Mouse (Mus musculus) T-helper 17 cell (primary cell): ENCODE data around the gene Phf10.
"Not testable (repeated sequence)": the region's sequence is repeated elsewhere in the genome, so short reads cannot be mapped to it uniquely, and the experiment has no call there.

Experiments used
- in situ Hi-C, 2 experiments: fragments of 300-600 bp; cut with MboI, MseI; formaldehyde crosslinking; loops; 1 replicate in 1 of 2; 2 replicates in 1 of 2; pipeline ENCODE4 v1.15.1; 2025; ENCODE audit warnings: high pct_unique_total_duplicates in 2 of 2

Gene Phf10

GRCm38 (mm10) chr17:14960951-14961556 is at the start of gene Phf10:
Gene Phf10 (minus strand): TSS chr17:14961273.
- in situ Hi-C loops: loop anchor here in 1 of 2 experiments (25.0 kb wide), 1 partner anchor 751 kb away; the partner anchor contains the start of gene Chd1

- in situ Hi-C loops: not testable (repeated sequence)
Observed at GRCm38 (mm10) chr17:15009706-15010413, 48.8 kb upstream of the Phf10 start, which contains the start of gene Gm3435. Gene Gm3435 (plus strand): TSS chr17:15010176.

GRCm38 (mm10) chr17:15009088-15009487 is 48.0 kb upstream of the Phf10 start:
- in situ Hi-C loops: not testable (repeated sequence)

- in situ Hi-C loops: not testable (repeated sequence)
Observed at GRCm38 (mm10) chr17:15000047-15000446, 39.0 kb upstream of the Phf10 start.

- in situ Hi-C loops: loop anchor here (5.0 to 25.0 kb wide), 3 partner anchors 37 to 718 kb away; partner anchors contain the start of genes 1600012H06Rik (in 1 of the 2), Chd1 (in 1 of the 2) and Wdr27 (in 1 of the 2)
Observed at GRCm38 (mm10) chr17:14994140-14994539, 33.1 kb upstream of the Phf10 start.

GRCm38 (mm10) chr17:14993139-14993832 is 32.2 kb upstream of the Phf10 start:
- in situ Hi-C loops: loop anchor here (5.0 to 25.0 kb wide), 3 partner anchors 36 to 719 kb away; partner anchors contain the start of genes 1600012H06Rik (in 1 of the 2), Chd1 (in 1 of the 2) and Wdr27 (in 1 of the 2)

- in situ Hi-C loops: loop anchor here (5.0 to 25.0 kb wide), 3 partner anchors 35 to 720 kb away; partner anchors contain the start of genes 1600012H06Rik (in 1 of the 2), Chd1 (in 1 of the 2) and Wdr27 (in 1 of the 2)
Observed at GRCm38 (mm10) chr17:14992522-14993138, 31.6 kb upstream of the Phf10 start.

GRCm38 (mm10) chr17:14990116-14990702 is 29.1 kb upstream of the Phf10 start:
- in situ Hi-C loops: loop anchor here (5.0 to 25.0 kb wide), 3 partner anchors 33 to 722 kb away; partner anchors contain the start of genes 1600012H06Rik (in 1 of the 2), Chd1 (in 1 of the 2) and Wdr27 (in 1 of the 2)

- in situ Hi-C loops: loop anchor here in 1 of 2 experiments (25.0 kb wide), 1 partner anchor 734 kb away; the partner anchor contains the start of gene Chd1
Observed at GRCm38 (mm10) chr17:14978362-14979038, 17.4 kb upstream of the Phf10 start, which contains the start of the genes 9030025P20Rik and Gm3417. Gene 9030025P20Rik (plus strand): TSS chr17:14978468. Gene Gm3417 (minus strand): TSS chr17:14978790.

- in situ Hi-C loops: loop anchor here in 1 of 2 experiments (25.0 kb wide), 1 partner anchor 734 kb away; the partner anchor contains the start of gene Chd1
Observed at GRCm38 (mm10) chr17:14977718-14978361, 16.8 kb upstream of the Phf10 start.

GRCm38 (mm10) chr17:14968373-14968913 is 7.4 kb upstream of the Phf10 start:
- in situ Hi-C loops: loop anchor here (5.0 to 25.0 kb wide), 2 partner anchors 64 to 744 kb away; partner anchors contain the start of gene Chd1 (in 1 of the 2)

- in situ Hi-C loops: loop anchor here in 1 of 2 experiments (25.0 kb wide), 1 partner anchor 751 kb away; the partner anchor contains the start of gene Chd1
Observed at GRCm38 (mm10) chr17:14961557-14962154, 583 bp upstream of the Phf10 start.

- in situ Hi-C loops: loop anchor here in 1 of 2 experiments (25.0 kb wide), 1 partner anchor 752 kb away; the partner anchor contains the start of gene Chd1
Observed at GRCm38 (mm10) chr17:14960520-14960919, 553 bp downstream of the Phf10 start.

- in situ Hi-C loops: loop anchor here in 1 of 2 experiments (5.0 to 25.0 kb wide), 3 partner anchors 32 to 1995 kb away; partner anchors contain the start of genes Acat2 and Chd1
Observed at GRCm38 (mm10) chr17:14959979-14960378, 1.1 kb downstream of the Phf10 start.

- in situ Hi-C loops: loop anchor here in 1 of 2 experiments (5.0 to 25.0 kb wide), 3 partner anchors 33 to 1994 kb away; partner anchors contain the start of genes Acat2 and Chd1
Observed at GRCm38 (mm10) chr17:14958686-14959327, 2.3 kb downstream of the Phf10 start.

GRCm38 (mm10) chr17:14953452-14953851 is 7.6 kb downstream of the Phf10 start:
- in situ Hi-C loops: loop anchor here in 1 of 2 experiments (5.0 to 25.0 kb wide), 3 partner anchors 74 to 1989 kb away; partner anchors contain the start of genes Acat2 and Chd1

- in situ Hi-C loops: loop anchor here (10.0 to 25.0 kb wide), 2 partner anchors 46 to 1262 kb away; no protein-coding TSS in a partner anchor
Observed at GRCm38 (mm10) chr17:14949161-14949827, 11.8 kb downstream of the Phf10 start.
